Mouse (Mus musculus) CH12F3 (cell line): Measurements from ENCODE around the gene Asb6.

Experiments
- in situ Hi-C: fragments of 300-500 bp; cut with MboI; formaldehyde crosslinking; loops from 2 replicates; pipeline ENCODE4 v1.14.3; 2020; ENCODE audit warnings: low sequenced_read_pairs

The Asb6 gene

GRCm38 (mm10) chr2:30834373-30835022 lies 4.4 kb upstream of the Asb6 start, which contains the start of gene Prrx2:
Gene Prrx2 (plus strand): TSS chr2:30834972.
- in situ Hi-C loops = no loop called here

- in situ Hi-C loops = no loop called here
These were observed 3.5 kb upstream of the Asb6 start for GRCm38 (mm10) chr2:30833644-30834043.

- in situ Hi-C loops = no loop called here
These were observed 818 bp downstream of the Asb6 start for GRCm38 (mm10) chr2:30829315-30829714.

GRCm38 (mm10) chr2:30827749-30828475 lies 2.2 kb downstream of the Asb6 start:
- in situ Hi-C loops = no loop called here

GRCm38 (mm10) chr2:30826825-30827748 lies 3.0 kb downstream of the Asb6 start:
- in situ Hi-C loops = no loop called here

- in situ Hi-C loops = no loop called here
These were observed 6.6 kb downstream of the Asb6 start for GRCm38 (mm10) chr2:30823385-30824153.

GRCm38 (mm10) chr2:30822460-30822859 lies 7.7 kb downstream of the Asb6 start:
- in situ Hi-C loops = no loop called here

- in situ Hi-C loops = no loop called here
These were observed 9.1 kb downstream of the Asb6 start for GRCm38 (mm10) chr2:30821073-30821472.

GRCm38 (mm10) chr2:30819873-30820272 lies 10.3 kb downstream of the Asb6 start:
- in situ Hi-C loops = no loop called here

GRCm38 (mm10) chr2:30816383-30816782 lies 13.8 kb downstream of the Asb6 start:
- in situ Hi-C loops = no loop called here

GRCm38 (mm10) chr2:30810573-30810972 lies 19.6 kb downstream of the Asb6 start:
- in situ Hi-C loops = no loop called here

GRCm38 (mm10) chr2:30809503-30809902 lies 20.6 kb downstream of the Asb6 start:
- in situ Hi-C loops = no loop called here

- in situ Hi-C loops = no loop called here
These were observed 21.9 kb downstream of the Asb6 start for GRCm38 (mm10) chr2:30808296-30808655.

- in situ Hi-C loops = no loop called here
These were observed 22.4 kb downstream of the Asb6 start, which contains the start of gene Ntmt1 for GRCm38 (mm10) chr2:30807648-30808295. Gene Ntmt1 (plus strand): TSS chr2:30807826.

- in situ Hi-C loops = no loop called here
These were observed 22.9 kb downstream of the Asb6 start for GRCm38 (mm10) chr2:30807147-30807647.

- in situ Hi-C loops = no loop called here
These were observed 24.1 kb downstream of the Asb6 start for GRCm38 (mm10) chr2:30805983-30806382.

- in situ Hi-C loops = no loop called here
These were observed 26.5 kb downstream of the Asb6 start, which contains the start of gene 1700001O22Rik for GRCm38 (mm10) chr2:30803604-30804003. Gene 1700001O22Rik (minus strand): TSS chr2:30803661.

GRCm38 (mm10) chr2:30801067-30801852 lies 28.9 kb downstream of the Asb6 start:
- in situ Hi-C loops = no loop called here

- in situ Hi-C loops = no loop called here
These were observed 29.5 kb downstream of the Asb6 start for GRCm38 (mm10) chr2:30800671-30801066.
